Mouse (Mus musculus) kidney, postnatal 10 days (tissue): ENCODE results near the gene Olfr301.

Experiments used
- DNase-seq: peaks from one replicate; pipeline ENCODE4 v3.0.0; 2021; ENCODE audit warnings: mixed read lengths

Gene Olfr301

GRCm38 (mm10) chr7:86403546-86403945, at the start of gene Olfr301:
TSS of gene Olfr301 (plus strand) at chr7:86403846.
- DNase-seq: no peak

GRCm38 (mm10) chr7:86366828-86367227, 36.8 kb upstream of the Olfr301 start, which contains the start of gene Olfr305:
TSS of gene Olfr305 (minus strand) at chr7:86366928.
- DNase-seq: no peak

- no peak for DNase-seq
Measured at GRCm38 (mm10) chr7:86385769-86386168, 17.9 kb upstream of the Olfr301 start.

DNA sequence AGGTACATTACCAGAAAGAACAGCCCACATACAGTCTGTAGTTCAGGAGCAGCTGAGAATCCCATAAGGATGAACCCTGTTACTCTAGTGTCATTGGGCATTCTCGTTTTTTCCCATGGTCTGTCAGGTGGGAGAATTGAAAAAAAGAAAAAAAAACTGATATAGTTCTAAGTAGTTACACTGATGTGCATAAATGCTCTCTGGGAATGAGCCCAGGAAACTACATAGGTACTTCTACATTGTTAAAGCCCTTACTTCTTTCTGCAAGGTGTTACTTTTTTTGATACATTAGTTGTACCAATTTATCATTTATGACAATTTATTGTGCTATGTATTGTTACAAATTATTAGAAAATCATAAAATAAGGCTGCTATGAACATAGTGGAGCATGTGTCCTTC, 17.1 kb upstream of the Olfr301 start, which contains the start of gene Olfr304:
Gene Olfr304 (minus strand): TSS at position 101 of the 400 bp plus-strand sequence.
- DNase-seq: no peak

GRCm38 (mm10) chr7:86397689-86398088, 6.0 kb upstream of the Olfr301 start, which contains the start of gene Olfr303:
TSS of gene Olfr303 (minus strand) at chr7:86397789.
- DNase-seq: no peak

DNA sequence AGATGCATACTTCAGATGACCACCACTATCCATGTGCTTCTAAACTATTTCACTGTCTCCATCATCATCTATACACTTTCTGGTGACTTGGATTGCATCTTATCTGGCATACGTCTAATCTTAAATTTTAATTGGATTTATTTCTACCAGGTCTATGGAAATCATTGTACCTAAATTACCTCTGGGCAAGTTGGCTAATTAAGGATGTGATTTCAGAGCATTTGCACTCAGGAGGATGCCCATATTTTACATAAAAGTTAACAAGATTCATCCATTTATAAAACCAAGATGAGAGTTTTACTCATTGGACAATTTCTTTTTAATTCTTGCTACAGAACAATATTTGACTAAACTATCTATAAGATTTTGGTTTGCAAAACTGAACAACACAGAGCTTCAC, 56.0 kb downstream of the Olfr301 start, which contains the start of gene Olfr299:
Gene Olfr299 (plus strand): TSS at position 301 of the 400 bp plus-strand sequence.
- no peak for DNase-seq
